Mouse (Mus musculus) lung, adult 10 weeks (tissue): ENCODE data around the gene Aph1b. TPM values are rescaled to one million over a fixed set of nuclear protein-coding genes. Genes with fewer than 3 reads are reported as not detected.

Source experiments
- polyA plus RNA-seq: library from polyadenylated mRNA; stranded (reverse); fragments of 350-450 nt; fragmentation: Illumina TruSeq; extraction: RNeasy Lipid Tissue Mini Kit (QIAGEN cat#74804); gene quantifications from one replicate; pipeline ENCODE4 v1.2.3, GENCODE M21; 2014; ENCODE audit warnings: low read depth, low replicate concordance; ENCODE audit not compliant: insufficient read depth

Aph1b gene
- 4.8 TPM for polyA plus RNA-seq

DNA sequence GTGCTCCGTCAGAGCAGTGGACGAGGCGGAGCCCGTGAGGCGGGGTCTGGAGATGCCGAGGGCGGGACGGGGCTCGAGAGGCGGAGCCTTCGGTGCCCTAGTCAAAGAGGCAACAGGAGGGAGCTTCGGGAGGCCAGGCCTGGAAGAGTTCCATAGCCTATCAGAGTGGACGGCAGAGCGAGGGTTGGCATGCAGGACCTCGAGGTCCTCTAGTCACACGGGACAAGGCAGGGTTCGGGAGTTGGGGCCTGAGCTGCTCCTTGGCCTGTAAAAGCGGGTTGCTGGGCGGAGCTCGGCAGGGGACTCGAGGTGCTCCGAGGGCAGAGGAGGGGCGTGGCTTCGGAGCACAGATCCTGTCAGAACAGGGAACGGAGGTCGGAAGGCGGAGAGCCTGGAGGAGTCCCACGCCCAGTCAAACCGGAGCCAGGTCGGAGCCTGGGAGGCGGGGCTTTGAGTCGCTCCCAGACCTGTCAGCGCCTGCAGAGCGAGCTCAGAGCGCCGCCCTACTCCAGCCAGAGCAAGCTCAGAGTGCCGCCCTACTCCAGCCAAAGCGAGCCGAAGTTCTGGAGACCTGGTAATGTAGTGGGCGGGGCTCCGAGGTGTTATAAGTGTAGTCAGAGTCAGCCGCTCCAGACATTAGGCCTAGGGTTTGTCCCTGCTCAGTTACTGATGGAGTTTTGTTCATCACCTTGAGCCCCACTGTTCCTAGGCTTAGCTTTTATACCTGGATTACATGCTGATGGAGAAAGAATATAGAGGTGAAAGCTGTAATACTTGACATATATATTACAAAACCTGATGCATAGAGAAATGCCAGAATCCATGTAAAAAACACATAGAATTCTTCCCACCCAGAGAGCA is at the start of gene Aph1b:
TSS of gene Aph1b (minus strand) at position 27 of the 861 bp plus-strand sequence.

GRCm38 (mm10) chr9:66834318-66835096 is 39.2 kb upstream of the Aph1b start, which contains the start of gene Aph1c:
Gene Aph1c (minus strand): TSS chr9:66834726.

DNA sequence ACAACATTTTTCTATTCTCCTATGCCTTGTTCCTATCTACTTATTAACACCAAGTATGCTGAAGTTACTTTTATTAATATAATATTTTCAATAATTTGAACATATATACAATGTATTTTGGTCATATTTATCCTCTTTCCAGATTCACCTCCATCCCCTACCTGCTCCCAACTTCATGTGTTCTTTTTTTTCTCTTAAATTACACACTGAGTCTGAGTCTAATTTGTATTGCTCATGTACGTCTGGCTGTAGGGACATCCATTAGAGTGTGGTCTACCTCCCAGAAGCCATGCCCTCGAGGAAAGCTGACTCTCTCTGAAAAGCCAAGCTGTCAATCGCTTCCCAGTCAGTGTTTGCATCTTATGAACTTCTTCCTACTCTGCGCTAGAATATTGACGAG is 1.4 kb upstream of the Aph1b start, which contains the start of gene Gm10647:
TSS of gene Gm10647 (plus strand) at position 301 of the 400 bp plus-strand sequence.

Other genes starting within 250 kb of the Aph1b start
- gene Usp3, start 202.3 kb downstream of the Aph1b start, polyA plus RNA-seq, result 13.6 TPM
- gene Car12, start 81.8 kb downstream of the Aph1b start, polyA plus RNA-seq, result 0.15 TPM
- not detected for gene Gm10647, start 1.5 kb upstream of the Aph1b start, polyA plus RNA-seq
- 7.3 TPM for gene Aph1c, start 39.2 kb upstream of the Aph1b start, polyA plus RNA-seq
- 16.6 TPM for gene Rab8b, start 124.2 kb upstream of the Aph1b start, polyA plus RNA-seq
- 370 TPM for gene Rps27l, start 150.6 kb upstream of the Aph1b start, polyA plus RNA-seq
- 9.7 TPM for gene Lactb, start 180.0 kb upstream of the Aph1b start, polyA plus RNA-seq